Mouse (Mus musculus) retina, adult 2 months (tissue): ENCODE measurements at regions not wholly inside any gene's neighbourhood (a gene's known extent, or its start where the extent isn't known, plus 50 kb on each side); places are given as distances from the start of the nearest gene placed in this dataset.

Experiments used
- DNase-seq: peaks from one replicate; pipeline ENCODE4 v3.0.0-alpha.2; 2012; ENCODE audit warnings: low read depth, low spot score

DNA sequence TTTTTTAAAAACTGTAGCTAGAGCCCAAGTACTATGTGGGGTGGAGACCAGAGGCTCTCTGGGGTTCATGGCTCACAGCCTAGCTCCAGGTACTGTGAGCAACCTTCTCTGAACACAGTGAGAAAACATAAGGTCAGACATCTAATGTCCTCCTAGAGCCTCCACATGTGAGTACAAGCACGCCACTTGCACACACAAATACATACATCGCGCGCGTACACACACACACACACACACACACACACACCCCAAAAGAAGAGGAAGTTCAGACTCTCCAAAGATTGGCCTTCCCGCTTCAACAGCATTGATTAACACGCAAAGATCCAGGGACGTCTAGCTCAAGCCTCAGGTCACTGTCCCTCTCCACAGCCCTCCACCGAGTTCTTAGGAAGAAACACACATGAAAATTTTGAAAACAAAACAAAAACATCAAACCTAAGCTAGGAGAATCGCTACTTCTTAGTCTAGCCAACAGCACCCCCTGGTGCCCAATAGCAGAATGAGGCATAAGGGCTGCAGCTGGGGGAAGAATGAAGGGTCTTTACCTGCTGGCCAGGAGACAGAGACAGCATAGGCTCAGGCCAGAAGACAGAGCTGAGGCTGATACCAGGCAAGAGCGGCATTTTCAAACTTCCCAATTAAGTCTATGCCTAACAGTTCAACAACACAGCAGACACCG is 90.7 kb upstream of the Usp24 start:
- no peak for DNase-seq

DNA sequence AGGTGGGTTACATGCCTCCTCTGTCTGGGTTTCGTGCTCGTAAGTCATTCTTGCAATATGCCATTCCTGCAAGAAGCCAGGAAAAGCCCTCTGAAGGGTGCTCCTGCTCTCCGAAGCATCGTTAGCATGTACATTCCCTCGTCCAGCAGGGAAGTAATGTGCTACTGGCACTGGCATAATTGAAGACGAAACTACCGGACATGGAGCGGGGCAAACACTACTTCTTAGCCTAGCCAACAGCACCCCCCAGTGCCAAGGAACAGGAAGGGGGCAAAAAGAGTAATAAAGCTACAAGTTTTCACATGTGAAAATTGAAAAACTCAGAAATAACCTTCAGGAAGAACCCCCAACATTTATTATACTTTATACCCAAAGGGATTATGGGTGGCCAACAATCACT is 88.6 kb upstream of the Usp24 start:
- DNase-seq, result no peak

DNA sequence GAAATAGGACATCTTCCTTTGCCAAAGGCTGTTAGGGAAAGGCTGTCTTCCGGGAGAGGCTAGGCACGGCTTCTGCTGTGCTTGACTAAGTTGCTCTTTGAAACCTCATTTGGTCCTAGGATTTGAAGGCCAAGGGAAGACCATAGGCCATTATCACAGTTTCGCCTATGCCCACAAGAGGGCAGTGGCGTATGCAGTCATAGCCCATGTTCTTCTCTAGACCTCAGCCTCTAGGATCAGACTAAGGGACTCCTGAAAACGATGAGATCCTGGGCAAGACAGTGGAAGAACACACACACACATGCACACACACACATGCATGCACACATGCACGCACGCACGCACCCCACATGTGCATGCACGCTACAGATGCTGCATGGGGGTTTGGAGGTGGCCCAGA is 87.5 kb upstream of the Usp24 start:
- DNase-seq, result peak; percentile 39

DNA sequence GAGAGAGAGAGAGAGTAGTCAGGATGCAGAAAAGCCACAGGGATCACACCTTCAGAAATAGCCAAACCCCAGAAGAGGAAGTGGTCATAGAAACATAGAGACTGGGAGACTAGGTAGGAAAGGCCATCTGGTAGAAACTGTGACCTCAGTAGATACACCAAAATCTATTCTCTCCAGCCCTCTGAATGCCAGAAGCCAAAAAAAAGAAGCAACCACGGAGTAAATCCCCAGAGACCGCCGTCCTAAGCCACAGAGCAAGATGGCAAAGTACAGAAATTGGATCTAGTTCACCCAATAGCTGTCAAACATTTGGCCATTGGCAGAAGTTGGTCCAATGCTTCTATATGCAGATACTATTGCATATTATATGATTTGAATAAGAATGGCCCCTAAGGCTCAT is 86.5 kb upstream of the Usp24 start:
- no peak for DNase-seq

DNA sequence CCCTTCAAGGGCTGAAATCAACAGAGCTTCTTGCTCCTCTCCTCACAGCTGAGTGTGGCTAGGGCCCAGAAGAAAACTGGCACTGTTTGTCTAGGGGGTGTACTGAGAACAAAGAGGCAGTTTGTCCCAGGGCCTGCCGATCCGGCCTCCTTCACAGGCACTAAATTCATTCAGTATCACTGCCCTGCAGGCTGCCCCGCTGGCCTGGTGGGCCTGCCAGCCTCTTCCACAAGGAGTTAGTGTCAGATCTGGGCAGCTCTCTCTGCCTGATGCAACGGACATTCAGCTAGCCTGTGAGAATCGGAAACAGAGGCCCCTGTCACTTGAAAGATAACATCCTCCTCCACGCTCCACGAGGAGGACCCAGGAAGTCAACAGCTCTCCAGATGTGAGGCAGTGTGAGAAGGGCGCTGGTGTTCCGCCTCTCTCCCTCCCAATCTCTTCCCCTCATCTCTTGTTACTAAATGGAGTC is 83.5 kb upstream of the Usp24 start:
- no peak for DNase-seq

DNA sequence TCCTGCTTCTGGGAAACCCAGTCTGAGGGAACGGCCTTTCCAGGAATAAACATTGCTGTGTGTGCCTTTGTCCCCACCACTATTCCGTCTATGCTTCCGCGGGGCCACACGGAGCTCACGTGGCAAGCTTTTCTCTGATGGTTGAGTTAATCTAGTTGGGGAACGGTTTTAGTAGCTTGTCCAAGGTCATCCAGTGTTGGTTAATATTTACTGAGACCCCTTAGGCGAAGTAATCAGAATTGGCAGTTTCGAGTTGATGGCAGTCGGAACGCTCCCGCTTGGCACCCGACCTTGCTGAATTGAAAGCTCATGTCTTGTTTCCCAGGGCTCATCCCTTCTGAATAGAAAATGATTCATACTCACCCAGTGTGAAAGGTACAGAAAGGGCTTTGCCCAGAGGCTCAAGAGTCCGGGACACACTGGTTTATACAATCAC is 71.6 kb upstream of the Usp24 start:
- no peak for DNase-seq

DNA sequence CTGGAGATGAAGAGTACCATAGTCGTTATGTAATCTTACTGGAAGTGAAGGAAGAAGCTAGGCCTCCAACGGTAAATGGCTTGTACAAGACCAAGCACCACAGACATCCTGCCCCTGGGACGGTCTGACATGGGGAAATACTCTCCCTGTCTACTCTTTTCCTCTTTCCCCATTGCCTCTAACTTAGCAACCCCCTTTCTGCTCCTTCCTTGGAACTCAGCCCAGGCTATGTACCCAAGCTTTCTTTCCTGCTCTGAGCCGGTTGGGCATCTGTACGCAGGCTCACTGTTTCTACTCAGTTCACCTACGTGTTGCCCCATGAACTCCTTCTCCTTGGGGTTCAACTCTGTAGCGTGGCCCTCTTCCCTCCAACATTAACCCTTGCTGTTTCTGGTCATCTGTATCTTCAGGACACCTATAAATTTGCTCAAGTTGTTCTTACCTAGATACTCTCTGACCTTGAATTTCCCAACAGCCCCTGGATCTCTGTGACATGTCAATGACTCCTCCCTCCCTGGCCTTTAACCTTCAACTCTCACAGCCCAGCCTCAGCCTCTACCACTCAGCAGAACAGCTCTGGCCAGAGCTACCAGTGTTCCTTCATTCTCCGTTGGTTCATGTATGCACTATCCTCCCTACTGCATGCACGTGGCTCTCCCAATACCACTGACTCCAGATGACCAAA is 71.0 kb upstream of the Usp24 start:
- DNase-seq, result no peak

DNA sequence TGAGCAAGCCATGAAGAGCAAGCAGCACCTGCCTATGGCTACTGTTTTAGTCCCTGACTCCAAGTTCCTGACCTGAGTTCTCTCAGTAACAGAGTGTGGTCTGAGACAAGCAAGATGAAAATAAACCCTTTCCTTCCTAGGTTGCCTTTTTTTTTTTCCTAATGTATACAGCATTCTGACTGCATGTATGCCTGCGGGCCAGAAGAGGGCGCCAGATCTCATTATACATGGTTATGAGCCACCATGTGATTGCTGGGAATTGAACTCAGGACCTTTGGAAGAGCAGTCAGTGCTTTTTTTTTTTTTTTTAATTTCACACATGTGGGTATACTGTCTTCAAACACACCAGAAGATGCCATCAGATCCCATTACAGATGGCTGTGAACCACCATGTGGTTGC is 69.3 kb upstream of the Usp24 start:
- no peak for DNase-seq

DNA sequence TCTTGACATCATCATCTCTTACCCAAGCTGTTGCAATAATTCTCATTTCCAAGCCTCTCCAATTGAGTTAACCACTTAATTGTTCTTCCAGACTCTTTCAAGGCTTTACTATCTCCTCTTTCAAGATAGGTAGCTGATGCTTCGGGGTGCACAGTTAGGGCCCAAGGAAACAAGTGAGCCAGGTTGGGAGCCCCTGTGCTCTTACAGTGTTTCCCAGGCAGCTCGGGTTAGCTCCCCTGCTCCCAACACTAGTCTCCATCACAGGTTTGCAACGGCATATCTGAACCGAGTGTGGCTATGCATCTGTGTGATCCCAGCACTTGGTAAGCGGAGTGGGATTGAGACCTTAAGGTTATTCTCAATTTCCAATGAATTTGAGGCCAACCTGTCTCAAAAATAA is 68.6 kb upstream of the Usp24 start:
- DNase-seq, result no peak

DNA sequence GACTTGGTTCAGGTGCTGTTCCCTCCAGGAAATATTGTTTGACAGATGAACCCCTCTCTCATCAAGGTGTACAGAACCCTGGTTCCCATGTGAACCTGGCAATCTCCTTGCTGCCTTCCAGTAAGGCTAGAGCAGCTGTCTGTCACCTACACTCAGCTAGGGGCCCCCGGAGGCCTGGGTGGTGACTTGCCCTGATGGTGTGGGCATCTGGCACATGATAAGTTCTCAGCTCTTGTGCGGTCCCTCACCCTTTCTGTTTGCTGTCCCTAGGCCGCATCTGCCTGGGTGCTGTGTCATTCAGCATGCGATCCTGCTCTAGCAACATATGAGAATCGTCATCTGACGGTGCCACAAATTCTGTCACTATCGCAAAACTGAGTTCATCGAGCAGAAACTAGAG is 67.7 kb upstream of the Usp24 start:
- DNase-seq, result no peak

DNA sequence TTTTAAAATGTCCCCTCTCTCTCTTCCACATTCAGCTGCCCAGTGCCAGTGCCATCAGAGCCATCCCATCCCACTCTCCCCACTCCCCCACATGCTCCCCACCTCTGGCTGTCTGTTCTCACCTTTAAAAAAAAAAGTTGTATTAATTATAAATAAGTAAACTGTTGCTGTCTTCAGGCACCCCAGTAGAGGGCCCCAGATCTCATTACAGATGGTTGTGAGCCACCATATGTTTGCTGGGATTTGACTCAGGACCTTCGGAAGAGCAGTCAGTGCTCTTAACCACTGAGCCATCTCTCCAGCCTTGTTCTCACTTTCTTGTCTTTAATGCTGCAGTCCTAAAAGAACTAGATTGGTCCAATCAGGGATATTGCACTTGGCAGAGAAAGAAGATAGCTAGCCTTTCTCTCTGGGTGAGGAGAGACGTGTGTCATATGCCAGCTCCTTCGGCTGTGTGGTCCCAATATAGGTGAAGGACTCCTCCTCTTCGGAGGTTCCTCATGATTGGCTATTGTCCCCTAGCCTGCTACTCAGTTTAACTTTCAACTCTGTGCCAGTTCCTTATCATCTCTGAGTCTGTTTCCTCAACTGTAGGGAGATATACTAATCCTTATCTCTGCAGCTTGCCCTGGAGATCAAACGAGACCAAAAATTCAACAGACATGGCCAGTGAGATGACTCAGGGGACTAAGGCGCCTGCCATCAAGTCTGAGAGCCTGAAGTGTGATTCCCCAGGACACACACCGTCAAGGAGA is 66.8 kb upstream of the Usp24 start:
- no peak for DNase-seq

DNA sequence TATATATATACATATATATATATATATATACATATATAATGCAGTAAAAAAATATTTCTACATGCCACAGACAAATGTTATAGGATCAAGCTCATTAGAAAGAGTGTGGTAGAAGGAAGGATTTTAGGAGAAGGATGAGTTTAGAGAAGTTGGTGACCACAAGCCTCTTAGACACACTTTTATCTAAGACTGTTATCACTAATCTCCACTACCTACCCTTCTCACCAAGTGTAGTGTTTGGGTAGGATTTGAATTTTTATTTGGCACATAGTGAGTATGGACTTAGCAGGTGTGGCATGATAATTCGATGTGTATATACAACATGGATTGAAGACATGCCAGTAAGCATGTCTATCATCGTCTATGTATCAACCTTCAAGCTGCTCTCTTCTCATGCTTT is 66.0 kb upstream of the Usp24 start:
- DNase-seq, result no peak

DNA sequence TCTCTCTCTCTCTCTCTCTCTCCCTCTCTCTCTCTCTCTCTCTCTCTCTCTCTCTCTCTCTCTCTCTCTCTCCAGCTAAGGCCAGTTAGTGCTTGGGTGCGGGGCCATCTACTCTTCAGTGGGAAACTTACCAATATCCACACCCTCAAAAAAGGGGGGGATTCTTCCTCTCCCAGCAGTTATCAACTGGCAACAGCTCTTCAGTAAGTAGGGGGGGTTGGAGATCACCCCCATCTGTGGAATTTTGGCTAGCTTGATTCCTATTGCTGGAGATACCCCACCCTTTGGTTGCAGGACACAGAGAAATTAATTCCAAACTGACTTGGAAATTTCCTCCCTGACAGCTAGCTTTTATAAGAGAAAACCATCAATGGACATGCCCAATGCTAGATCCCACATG is 64.6 kb upstream of the Usp24 start:
- no peak for DNase-seq

DNA sequence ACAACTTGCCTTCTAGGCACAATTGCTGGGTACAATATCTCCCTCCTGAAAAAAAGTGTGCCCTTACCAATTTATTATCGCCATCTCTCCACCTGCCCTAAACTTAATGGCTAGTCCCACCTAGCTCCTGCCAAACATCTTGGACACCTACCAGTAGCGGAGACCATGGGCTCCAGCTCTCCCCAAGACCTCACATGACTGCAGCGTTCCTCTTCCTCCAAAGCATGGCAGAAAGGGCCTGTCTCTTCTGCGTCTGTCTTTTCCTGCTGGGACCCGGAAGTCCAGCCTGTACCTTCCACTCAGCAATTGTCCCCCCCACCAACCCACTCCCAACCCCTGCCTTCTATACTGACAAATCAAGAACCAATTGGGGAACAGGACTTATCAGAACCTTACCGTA is 63.1 kb upstream of the Usp24 start:
- DNase-seq, result no peak

DNA sequence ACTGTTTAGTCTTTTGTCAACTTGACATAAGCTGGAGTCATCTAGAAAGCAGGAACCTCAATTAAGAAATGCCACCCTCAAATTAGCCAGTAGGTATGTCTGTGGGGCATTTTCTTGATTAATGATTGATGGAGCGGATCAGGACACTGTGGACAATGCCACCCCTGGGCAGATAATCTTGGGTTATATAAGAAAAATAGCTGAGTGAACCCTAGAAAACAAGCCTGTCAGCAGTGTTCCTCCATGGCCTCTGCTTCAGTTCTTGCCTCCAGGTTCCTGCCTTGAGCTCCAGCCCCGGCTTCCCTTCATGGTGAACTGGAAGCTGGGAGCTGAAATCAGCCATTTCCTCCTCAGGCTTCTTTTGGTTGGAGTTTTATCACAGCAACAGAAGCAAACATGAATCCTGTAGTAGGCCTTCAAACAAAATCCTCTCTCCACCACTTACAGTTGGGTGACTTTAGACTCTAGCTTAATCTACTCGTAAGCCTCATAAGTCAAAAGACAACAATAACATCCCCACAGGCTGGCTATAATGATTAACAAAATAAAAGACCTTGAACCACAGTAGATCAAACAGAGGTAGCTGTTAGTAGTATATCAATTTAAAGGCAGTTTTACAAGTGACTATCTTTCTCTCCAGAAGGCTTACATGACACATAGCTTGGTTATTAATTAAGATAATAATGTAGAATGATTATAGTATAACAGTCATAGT is 61.1 kb upstream of the Usp24 start:
- no peak for DNase-seq

DNA sequence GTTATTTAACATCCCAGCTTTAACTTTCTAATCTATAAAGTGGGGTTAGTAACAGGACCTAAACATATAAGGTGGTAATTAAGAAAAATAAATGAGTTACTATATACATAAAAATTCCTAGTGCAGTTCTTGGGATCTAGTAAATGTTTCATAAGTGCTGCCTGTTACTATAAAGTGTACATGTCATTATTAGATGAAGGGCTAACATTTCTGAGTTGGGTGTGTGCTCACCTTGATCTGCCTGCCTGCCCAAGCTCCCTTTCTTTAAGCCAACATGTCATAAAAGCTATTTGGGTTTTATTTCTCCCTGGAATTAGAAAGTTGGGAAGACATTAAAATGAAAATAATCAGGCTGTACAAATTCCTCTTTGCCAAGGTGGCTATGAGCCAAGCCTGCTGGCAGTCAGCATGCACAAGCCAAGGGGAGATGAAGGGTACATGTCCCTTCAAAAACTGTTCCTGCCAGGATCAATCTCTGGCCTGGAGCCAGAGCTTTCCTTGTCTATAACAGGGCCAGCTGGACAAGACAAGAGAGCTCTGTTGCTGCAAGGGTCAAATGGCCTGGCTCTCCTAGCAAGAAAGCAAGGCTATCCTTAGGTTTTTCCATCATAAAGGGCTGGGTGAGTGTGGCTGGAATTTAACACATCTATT is 59.9 kb upstream of the Usp24 start:
- DNase-seq, result peak; percentile 15

DNA sequence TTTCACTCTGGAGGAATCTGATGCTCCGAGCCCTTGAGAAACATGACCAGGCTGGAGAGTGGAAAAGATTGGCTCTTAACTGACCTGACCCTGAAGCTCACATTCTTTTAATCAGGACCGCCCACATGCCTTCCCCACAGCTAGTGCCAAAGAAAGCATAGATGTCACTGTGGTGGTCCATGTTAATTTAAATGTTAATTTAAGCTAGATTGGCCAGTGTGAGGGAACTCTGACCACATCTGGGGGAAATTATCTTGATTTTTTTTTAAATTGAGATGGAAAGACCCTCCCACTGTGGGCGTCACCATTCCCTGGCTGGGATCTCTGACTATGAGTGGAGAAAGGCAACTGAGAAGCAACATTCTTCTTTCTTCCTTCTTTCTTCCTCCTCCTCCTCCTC is 54.6 kb upstream of the Usp24 start:
- DNase-seq, result no peak

DNA sequence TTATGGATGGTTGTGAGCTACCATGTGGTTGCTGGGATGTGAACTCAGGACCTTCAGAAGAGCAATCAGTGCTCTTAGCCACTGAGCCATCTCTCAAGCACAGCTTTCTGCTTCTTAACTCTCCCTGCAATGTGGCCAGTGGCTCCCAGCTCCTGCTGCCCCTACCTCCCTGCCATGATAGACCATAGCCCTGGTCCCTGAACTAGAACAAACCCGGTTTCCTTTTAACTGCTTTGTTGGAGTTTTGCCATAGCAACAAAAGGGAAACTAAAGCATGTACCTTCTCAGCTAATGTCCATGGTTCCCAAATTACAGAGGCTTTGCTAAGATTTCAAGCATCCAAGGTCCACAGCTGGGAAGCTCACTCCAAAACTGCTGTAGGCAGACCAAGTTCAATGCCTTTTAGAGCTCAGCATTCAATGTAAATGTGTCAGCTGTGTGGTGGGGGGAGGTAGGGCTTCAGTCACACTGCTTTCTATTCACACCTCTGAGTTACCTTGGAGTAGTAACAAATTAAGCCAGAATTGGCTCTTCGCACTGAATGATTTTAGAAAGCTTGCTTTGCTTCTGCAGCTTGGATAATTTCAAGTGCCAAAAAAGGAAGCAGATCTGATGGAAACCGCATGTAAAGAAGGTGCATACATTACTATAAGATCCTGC is 54.0 kb upstream of the Usp24 start:
- no peak for DNase-seq

DNA sequence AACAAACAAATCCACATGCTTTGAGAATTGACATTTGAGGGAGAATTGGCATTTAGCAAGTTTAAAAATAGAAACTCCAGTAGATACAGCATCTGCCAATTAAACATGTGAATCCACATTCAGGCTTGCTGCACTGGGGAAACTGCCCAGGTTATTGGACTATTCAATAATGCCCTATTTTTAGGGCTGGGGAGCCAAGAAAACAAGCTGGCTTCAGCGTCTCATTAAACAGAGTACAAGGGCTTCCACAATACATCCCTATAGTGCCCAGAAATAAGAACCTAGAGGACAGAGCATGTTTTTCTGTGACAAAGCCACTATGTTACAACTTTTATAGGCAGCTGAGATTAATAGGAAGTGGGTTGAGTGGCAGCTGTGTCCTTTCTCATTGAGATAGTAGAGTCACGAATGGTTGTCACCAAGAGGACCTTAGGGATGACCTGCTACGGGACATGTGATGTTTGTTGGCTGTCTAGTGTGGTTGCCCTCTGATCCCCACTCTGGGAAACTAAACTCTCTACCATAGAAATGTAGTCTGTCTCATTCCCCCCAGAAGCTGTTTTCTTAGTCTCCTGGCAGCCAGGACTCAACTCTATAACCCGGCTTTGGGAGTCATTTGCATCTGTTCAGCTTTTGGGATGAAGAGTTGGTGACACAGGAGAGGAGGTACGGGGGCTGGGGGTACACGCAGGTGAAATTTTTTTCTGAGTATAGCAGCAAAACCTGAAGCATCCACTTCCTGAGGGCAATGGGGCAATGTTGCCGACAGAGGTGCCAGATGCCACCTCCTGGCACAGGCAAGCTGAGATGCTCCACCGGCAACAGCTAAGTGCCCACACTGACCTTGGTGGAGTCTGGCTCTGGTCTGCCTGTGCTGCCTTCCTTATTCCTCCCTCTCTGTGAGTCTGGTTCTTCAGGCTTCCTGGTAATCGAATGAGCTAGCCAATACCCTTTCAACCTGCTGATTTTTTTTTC is 53.0 kb upstream of the Usp24 start:
- no peak for DNase-seq
